ENCODE assay signal across 11 mouse cellular contexts in the genomic region with DNA sequence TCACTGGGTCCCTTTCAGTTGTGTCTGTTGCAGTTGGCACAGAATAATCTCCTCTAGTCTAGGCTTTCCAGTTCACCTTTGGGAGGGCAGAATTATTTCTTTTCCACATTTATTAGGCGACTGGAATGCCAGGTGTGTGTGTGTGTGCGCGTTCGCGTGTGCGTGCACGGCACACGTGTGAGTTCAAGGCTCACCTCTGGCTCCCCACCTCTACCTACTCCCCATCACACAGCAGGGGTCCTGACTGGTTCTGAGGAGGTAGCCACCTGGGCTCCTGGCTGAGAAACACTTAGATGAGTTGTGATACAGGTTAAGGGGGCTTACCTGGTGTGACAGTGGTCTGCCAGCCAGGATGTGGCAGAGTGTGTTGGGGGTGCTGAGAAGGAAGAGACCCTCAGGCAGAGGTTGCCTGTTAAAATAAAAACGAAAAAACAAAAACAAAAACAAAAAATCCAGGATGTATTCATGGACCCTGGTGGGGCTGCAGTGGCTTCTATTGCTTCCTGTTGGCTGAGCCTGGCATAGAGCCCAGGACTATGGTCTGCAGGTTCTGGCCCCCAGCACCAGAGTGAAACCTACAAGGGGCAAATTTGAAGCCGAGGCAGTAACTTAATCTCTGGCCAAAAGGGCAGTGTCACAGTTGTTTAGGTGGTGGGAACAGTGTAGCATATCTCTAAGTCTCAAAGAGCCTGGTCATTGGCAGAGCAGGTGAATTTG. TPM values are rescaled to one million over a fixed set of nuclear protein-coding genes. Genes with fewer than 3 reads are reported as not detected.
DNase-seq lines count a peak whose midpoint lies in the region; ATAC-seq and TF ChIP-seq lines count a peak whose summit lies in the region.
"Had no signal": no experiment of that assay in that cellular context is flagged by ENCODE, and none has a peak within 500 bp of the region (broad histone marks: within the 10 kb centered on the region; RNA-seq: fewer than 3 reads in every experiment).

No protein-coding gene starts in this region.

- H3K36me3 ChIP-seq in neural tube, embryonic 11.5 days (ENCODE audit: control insufficient read depth, insufficient read depth, low read length): no peaks in the 10 kb centered on the region
- H3K36me3 ChIP-seq: liver, embryonic 15.5 days had no signal

- no peak for TF ChIP-seq CTCF in gastrocnemius, adult 2 months (IDR thresholded peaks at IDR 0.05)
- no peak for TF ChIP-seq CTCF in olfactory bulb, adult 2 months (IDR thresholded peaks at IDR 0.05; ENCODE audit: insufficient read depth, low read depth, low read length)

- H3K4me3 ChIP-seq in gastrocnemius, adult 2 months: peak overlapping the region; percentile 68; the same call in 1 of the 2 replicates
- H3K4me3 ChIP-seq in neural tube, embryonic 11.5 days (ENCODE audit: low read depth, low read length): peak overlapping the region; percentile 52
- H3K4me3 ChIP-seq in olfactory bulb, adult 2 months (ENCODE audit: insufficient read depth, low read depth, low read length): 0 out of 2 replicates have a peak overlapping the region, but pooled peaks have one; percentile 61

- no peak overlapping the region for H3K9ac ChIP-seq in neural tube, embryonic 11.5 days (ENCODE audit: low read length)
- H3K9ac ChIP-seq: liver, embryonic 15.5 days had no signal

- TF ChIP-seq POLR2A in olfactory bulb, adult 2 months (IDR thresholded peaks at IDR 0.05; ENCODE audit: insufficient read depth, low read depth, low read length): no peak

- intact Hi-C loops in gastrocnemius, adult 2 months (cut with DNase I): no loop called here

- no peak for ATAC-seq in neural tube, embryonic 11.5 days (ENCODE audit: insufficient read depth, low FRiP score, low TSS enrichment)

- peaks cover 21% of the 10 kb centered on the region for H3K27me3 ChIP-seq in neural tube, embryonic 11.5 days (ENCODE audit: control insufficient read depth, insufficient read depth, low read length)

- 83% methylated on average over 10 of the region's 10 CpGs for WGBS in neural tube, embryonic 11.5 days
- 90% methylated on average over 10 of the region's 10 CpGs for WGBS in olfactory bulb, adult 2 months

- H3K27ac ChIP-seq in gastrocnemius, adult 2 months: no peak overlapping the region
- no peak overlapping the region for H3K27ac ChIP-seq in neural tube, embryonic 11.5 days (ENCODE audit: low read depth, low read length)
- H3K27ac ChIP-seq in olfactory bulb, adult 2 months (ENCODE audit: insufficient read depth, low read depth, low read length): no peak overlapping the region
- H3K27ac ChIP-seq: liver, embryonic 15.5 days had no signal

- H3K9me3 ChIP-seq in neural tube, embryonic 11.5 days (ENCODE audit: control insufficient read depth, low read length): no peaks in the 10 kb centered on the region
- H3K9me3 ChIP-seq: liver, embryonic 15.5 days had no signal

- H3K4me2 ChIP-seq in neural tube, embryonic 11.5 days (ENCODE audit: low read depth): peak overlapping the region; percentile 87

- H3K4me1 ChIP-seq in neural tube, embryonic 11.5 days (ENCODE audit: control insufficient read depth, insufficient read depth, low read length): no peaks in the 10 kb centered on the region
- H3K4me1 ChIP-seq in olfactory bulb, adult 2 months (ENCODE audit: control insufficient read depth, insufficient read depth, low read length): peaks cover 16% of the 10 kb centered on the region
- H3K4me1 ChIP-seq: liver, embryonic 15.5 days had no signal

- DNase-seq in gastrocnemius, adult 2 months: no peak
- DNase-seq in gastrocnemius, postnatal 25 days: no peak
- no peak for DNase-seq in neural tube, embryonic 11.5 days (ENCODE audit: low spot score)
- no peak for DNase-seq in neural tube, embryonic 10.5 days (ENCODE audit: extremely low spot score, low spot score)
- DNase-seq in kidney, postnatal 10 days: peak; percentile 44
- DNase-seq in urinary bladder, postnatal 36 days (ENCODE audit: low spot score in 2 of 2): no peak
- no peak for DNase-seq in layer of hippocampus, postnatal 25 days (ENCODE audit: extremely low spot score in 1 of 2, low spot score in 1 of 2)
- DNase-seq: thymus, postnatal 36 days had no signal

RNA-seq across cellular contexts. Expression of a gene that starts 23.3 kb away (rescaled TPM):
- 10 to 100 TPM; 12.2 to 20.4 TPM for total RNA-seq in gastrocnemius, adult 2 months (2021)
- 10 to 100 TPM; 12.8 to 17.5 TPM for total RNA-seq in gastrocnemius, postnatal 25 days (2021)
- 2.7 and 3.0 TPM in 2 replicates for polyA plus RNA-seq in neural tube, embryonic 11.5 days (2014; fragmentation: Nextera tagmentation; extraction: Ambion mirVana)
- not detected in 2 replicates for polyA plus RNA-seq in olfactory bulb, adult 2 months (2012; ENCODE audit: insufficient read depth, insufficient read length, low replicate concordance, missing spikeins)
- 100 to 1,000 TPM; 235 to 265 TPM for total RNA-seq in layer of hippocampus, postnatal 25 days (2021)

RNA-seq across cellular contexts. Expression of a gene that starts 45.4 kb away (rescaled TPM):
- total RNA-seq in gastrocnemius, adult 2 months (2021): under 1 TPM in 1 of 2 experiments, not detected in 1; 0.23 TPM
- under 1 TPM; 0.27 to 0.36 TPM for total RNA-seq in gastrocnemius, postnatal 25 days (2021)
- 0.40 TPM in 1 of 2 replicates, not detected in the other for polyA plus RNA-seq in neural tube, embryonic 11.5 days (2014; fragmentation: Nextera tagmentation; extraction: Ambion mirVana)
- not detected in 2 replicates for polyA plus RNA-seq in olfactory bulb, adult 2 months (2012; ENCODE audit: insufficient read depth, insufficient read length, low replicate concordance, missing spikeins)
- total RNA-seq in layer of hippocampus, postnatal 25 days (2021): under 1 TPM; 0.37 to 0.96 TPM
- polyA plus RNA-seq: C2C12; liver, embryonic 15.5 days had no signal

RNA-seq across cellular contexts. Expression of a gene that starts 45.5 kb away (rescaled TPM):
- total RNA-seq in gastrocnemius, adult 2 months (2021): 1 to 10 TPM; 3.0 to 4.6 TPM
- total RNA-seq in gastrocnemius, postnatal 25 days (2021): 1 to 10 TPM; 4.2 to 4.9 TPM
- 10.3 and 10.8 TPM in 2 replicates for polyA plus RNA-seq in neural tube, embryonic 11.5 days (2014; fragmentation: Nextera tagmentation; extraction: Ambion mirVana)
- not detected in 2 replicates for polyA plus RNA-seq in olfactory bulb, adult 2 months (2012; ENCODE audit: insufficient read depth, insufficient read length, low replicate concordance, missing spikeins)
- total RNA-seq in layer of hippocampus, postnatal 25 days (2021): 10 to 100 TPM; 29.4 to 29.6 TPM

Comparison
In these comparisons a context has a peak if more than half of its experiments do, and no peak if none do; other contexts are left out.
1. RNA of a gene that starts 23.3 kb away (total RNA-seq): 235 to 265 TPM in layer of hippocampus, postnatal 25 days; 12.2 to 20.4 TPM in gastrocnemius, adult 2 months and 12.8 to 17.5 TPM in gastrocnemius, postnatal 25 days; every median in the first group is over 10 times any median in the second.
2. RNA of a gene that starts 45.5 kb away (total RNA-seq): 29.4 to 29.6 TPM in layer of hippocampus, postnatal 25 days; 4.2 to 4.9 TPM in gastrocnemius, postnatal 25 days and 3.0 to 4.6 TPM in gastrocnemius, adult 2 months; every median in the first group is over 4 times any median in the second.
3. Peak in every context shown above with its lines, with median percentiles within 50 percentile points of each other: H3K4me3 ChIP-seq.